Mouse (Mus musculus) heart, embryonic 12.5 days (tissue): ENCODE results near the gene Gm3448. TPM values are rescaled to one million over a fixed set of nuclear protein-coding genes. Genes with fewer than 3 reads are reported as not detected.
"Not testable (repeated sequence)": the region's sequence is repeated elsewhere in the genome, so short reads cannot be mapped to it uniquely, and the experiment has no call there.

Source experiments
- ATAC-seq: fragments of 200-750 bp; cut with Nextera tagmentation; 2 replicates; pipeline ENCODE4 v1.8.0; 2017; ENCODE audit warnings: moderate TSS enrichment, moderate library complexity; ENCODE audit not compliant: insufficient number of reproducible peaks, low FRiP score
- H3K27ac ChIP-seq: fragments of 300-500 bp; sonication (generic); 2 replicates; pipeline ENCODE4 v1.5.1; 2016; ENCODE audit warnings: mild to moderate bottlenecking, moderate library complexity; ENCODE audit not compliant: poor library complexity, severe bottlenecking
- H3K27me3 ChIP-seq: fragments of 300-500 bp; sonication (generic); replicated peaks from 2 replicates; pipeline ENCODE4 v1.6.1; 2016; ENCODE audit warnings: mild to moderate bottlenecking, moderate library complexity
- H3K36me3 ChIP-seq: fragments of 300-500 bp; sonication (generic); 2 replicates; pipeline ENCODE4 v1.6.1; 2016; ENCODE audit warnings: mild to moderate bottlenecking, moderate library complexity
- H3K4me1 ChIP-seq: fragments of 300-500 bp; sonication (generic); replicated peaks from 2 replicates; pipeline ENCODE4 v1.6.1; 2016; ENCODE audit warnings: mild to moderate bottlenecking
- H3K4me2 ChIP-seq: fragments of 300-500 bp; sonication (generic); 2 replicates; pipeline ENCODE4 v1.6.1; 2016; ENCODE audit warnings: mild to moderate bottlenecking, moderate library complexity
- H3K4me3 ChIP-seq: fragments of 300-500 bp; sonication (generic); 2 replicates; pipeline ENCODE4 v1.5.1; 2016; ENCODE audit warnings: mild to moderate bottlenecking
- H3K9ac ChIP-seq: fragments of 300-500 bp; sonication (generic); 2 replicates; pipeline ENCODE4 v1.6.1; 2016; ENCODE audit warnings: mild to moderate bottlenecking, moderate library complexity
- H3K9me3 ChIP-seq: fragments of 300-500 bp; sonication (generic); replicated peaks from 2 replicates; pipeline ENCODE4 v1.6.1; 2016; ENCODE audit warnings: mild to moderate bottlenecking, moderate library complexity
- WGBS: fragments of 180-500 bp; shearing (Covaris S2); methylation state at CpG from one replicate; pipeline ENCODE4 v1.1.7; 2016; 5-methylcytosine and 5-hydroxymethylcytosine counted together
- polyA plus RNA-seq: library from polyadenylated mRNA; unstranded; fragments of >200 nt; fragmentation: Nextera tagmentation; extraction: Ambion mirVana; gene quantifications from 2 replicates; pipeline ENCODE4 v1.2.1, GENCODE M21; 2016

Gm3448 gene
- polyA plus RNA-seq, 1 experiment from 2014 or later = 2.4 TPM

- H3K36me3 ChIP-seq, H3K9ac ChIP-seq, H3K9me3 ChIP-seq, H3K4me2 ChIP-seq, H3K4me1 ChIP-seq, H3K27me3 ChIP-seq, H3K4me3 ChIP-seq, H3K27ac ChIP-seq: not testable (repeated sequence)
- peak; percentile 89 for ATAC-seq
- no CpG with 5 or more reads among the region's 98 CpGs for WGBS
These were observed 48.7 kb downstream of the Gm3448 start for GRCm38 (mm10) chr17:14992522-14993138.

GRCm38 (mm10) chr17:14990116-14990702 is 51.1 kb downstream of the Gm3448 start:
- H3K36me3 ChIP-seq, H3K27ac ChIP-seq, H3K4me3 ChIP-seq, H3K9ac ChIP-seq, H3K27me3 ChIP-seq, H3K4me1 ChIP-seq, H3K9me3 ChIP-seq, ATAC-seq, H3K4me2 ChIP-seq: not testable (repeated sequence)
- 79% methylated on average over 4 of the region's 5 CpGs for WGBS

- not testable (repeated sequence) for H3K4me2 ChIP-seq
These were observed 62.8 kb downstream of the Gm3448 start, which contains the start of the genes 9030025P20Rik and Gm3417 for GRCm38 (mm10) chr17:14978362-14979038. TSS of gene 9030025P20Rik (plus strand) at chr17:14978468. TSS of gene Gm3417 (minus strand) at chr17:14978790.

GRCm38 (mm10) chr17:14977718-14978361 is 63.5 kb downstream of the Gm3448 start:
- H3K27me3 ChIP-seq, H3K4me3 ChIP-seq, H3K27ac ChIP-seq, H3K9me3 ChIP-seq, H3K36me3 ChIP-seq, H3K9ac ChIP-seq, H3K4me2 ChIP-seq, H3K4me1 ChIP-seq, ATAC-seq: not testable (repeated sequence)
- WGBS = 2% methylated on average over 4 of the region's 7 CpGs

More at GRCm38 (mm10) chr17:14978362-14979038, 62.8 kb downstream of the Gm3448 start, which contains the start of the genes 9030025P20Rik and Gm3417:
- not testable (repeated sequence) for H3K27me3 ChIP-seq, H3K9me3 ChIP-seq, H3K9ac ChIP-seq, H3K4me3 ChIP-seq, H3K36me3 ChIP-seq, H3K4me1 ChIP-seq, H3K27ac ChIP-seq
- ATAC-seq = peak; percentile 99
- no CpG with 5 or more reads among the region's 60 CpGs for WGBS

- H3K9ac ChIP-seq, H3K27ac ChIP-seq, H3K27me3 ChIP-seq, H3K4me1 ChIP-seq, H3K4me2 ChIP-seq, H3K9me3 ChIP-seq, H3K4me3 ChIP-seq, H3K36me3 ChIP-seq, ATAC-seq: not testable (repeated sequence)
- no CpG with 5 or more reads among the region's 6 CpGs for WGBS
These were observed 72.9 kb downstream of the Gm3448 start for GRCm38 (mm10) chr17:14968373-14968913.

- H3K27me3 ChIP-seq, H3K4me1 ChIP-seq, H3K27ac ChIP-seq, H3K4me3 ChIP-seq, H3K9ac ChIP-seq, H3K4me2 ChIP-seq, H3K36me3 ChIP-seq, H3K9me3 ChIP-seq: not testable (repeated sequence)
- no CpG with 5 or more reads among the region's 44 CpGs for WGBS
- peak; percentile 88 for ATAC-seq
These were observed 79.7 kb downstream of the Gm3448 start for GRCm38 (mm10) chr17:14961557-14962154.

GRCm38 (mm10) chr17:14960951-14961556 is 80.3 kb downstream of the Gm3448 start, which contains the start of gene Phf10:
TSS of gene Phf10 (minus strand) at chr17:14961273.
- H3K36me3 ChIP-seq, H3K9me3 ChIP-seq, H3K27me3 ChIP-seq, H3K4me1 ChIP-seq: not testable (repeated sequence)
- ATAC-seq = peak; percentile 88
- peak within 1 kb of the TSS; percentile 95 for H3K4me2 ChIP-seq
- H3K9ac ChIP-seq = peak within 1 kb of the TSS; percentile 91
- peak within 1 kb of the TSS; percentile 81 for H3K4me3 ChIP-seq
- peak within 1 kb of the TSS; percentile 78 for H3K27ac ChIP-seq
- WGBS = 2% methylated on average over 46 of the region's 100 CpGs

GRCm38 (mm10) chr17:14960520-14960919 is 80.8 kb downstream of the Gm3448 start:
- peaks cover 3% of the 10 kb centered on the region; the same call in 1 of the 2 replicates for H3K36me3 ChIP-seq
- H3K9me3 ChIP-seq = no peaks in the 10 kb centered on the region
- ATAC-seq = peak; percentile 6
- H3K9ac ChIP-seq = peak overlapping the region; percentile 91
- H3K4me3 ChIP-seq = peak overlapping the region; percentile 81
- H3K4me2 ChIP-seq = peak overlapping the region; percentile 95
- H3K4me1 ChIP-seq = peaks cover 8% of the 10 kb centered on the region
- WGBS = under 1% methylated on average over 21 of the region's 23 CpGs
- no peaks in the 10 kb centered on the region for H3K27me3 ChIP-seq
- H3K27ac ChIP-seq = peak overlapping the region; percentile 78; the same call in 1 of the 2 replicates

GRCm38 (mm10) chr17:14959979-14960378 is 81.4 kb downstream of the Gm3448 start:
- ATAC-seq = no peak
- H3K4me3 ChIP-seq = peak overlapping the region; percentile 44
- H3K9ac ChIP-seq = peak overlapping the region; percentile 65
- WGBS = 32% methylated on average over 3 of the region's 3 CpGs
- H3K9me3 ChIP-seq = no peaks in the 10 kb centered on the region
- no peaks in the 10 kb centered on the region for H3K27me3 ChIP-seq
- H3K27ac ChIP-seq = no peak overlapping the region
- H3K4me1 ChIP-seq = peaks cover 8% of the 10 kb centered on the region
- peak overlapping the region; percentile 74 for H3K4me2 ChIP-seq
- peaks cover 3% of the 10 kb centered on the region; the same call in 1 of the 2 replicates for H3K36me3 ChIP-seq

GRCm38 (mm10) chr17:14958686-14959327 is 82.5 kb downstream of the Gm3448 start:
- Histone ChIP-seq H3K9me3 (no peaks in the 10 kb centered on the region), H3K4me1 (peaks cover 8% of the 10 kb centered on the region), H3K36me3 (peaks cover 9% of the 10 kb centered on the region), H3K27ac (no peak overlapping the region), H3K9ac (no peak overlapping the region), H3K27me3 (no peaks in the 10 kb centered on the region), H3K4me2 (no peak overlapping the region), H3K4me3 (no peak overlapping the region)
- ATAC-seq = no peak
- WGBS = 84% methylated on average over 5 of the region's 5 CpGs
